Mouse (Mus musculus): ENCODE measurements around the gene Rptn. TPM values are rescaled to one million over a fixed set of nuclear protein-coding genes. Genes with fewer than 3 reads are reported as not detected.

Rptn gene
- not detected in 2 replicates for polyA plus RNA-seq (2015; fragmentation: Nextera tagmentation; extraction: Ambion mirVana)

DNA sequence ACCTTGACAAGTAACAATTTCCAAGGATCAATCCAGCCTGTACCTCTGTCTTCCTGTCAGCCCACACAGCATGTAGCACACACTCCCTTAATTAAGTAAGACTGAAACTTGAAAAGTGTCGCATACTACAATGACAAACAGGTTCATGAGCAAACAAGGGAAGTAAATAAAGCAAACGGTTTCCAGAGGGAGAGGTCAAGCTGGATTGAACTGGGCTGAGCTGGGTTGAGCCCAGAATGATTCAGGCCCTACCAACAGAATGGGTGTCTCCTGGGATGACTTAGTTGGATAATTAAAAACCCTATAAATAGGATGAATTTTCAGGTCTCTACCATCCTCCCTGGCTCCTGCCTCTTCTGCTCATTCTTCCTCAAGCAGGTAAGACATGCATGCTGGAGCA, at the start of gene Rptn:
Gene Rptn, plus strand, starts transcription at position 334 of the 400 bp plus-strand sequence.
- Histone ChIP-seq H3K9me3 (no peaks in the 10 kb centered on the region), H3K9ac (no peak within 1 kb of the TSS), H3K27me3 (no peaks in the 10 kb centered on the region), H3K4me3 (no peak within 1 kb of the TSS), H3K4me2 (no peak within 1 kb of the TSS), H3K36me3 (no peaks in the 10 kb centered on the region), H3K4me1 (no peaks in the 10 kb centered on the region), H3K27ac (no peak within 1 kb of the TSS)
- 54% methylated on average over 2 of the region's 2 CpGs for WGBS
- ATAC-seq (ENCODE audit: borderline replicate concordance, extremely low read depth, low FRiP score, low TSS enrichment), result no peak

DNA sequence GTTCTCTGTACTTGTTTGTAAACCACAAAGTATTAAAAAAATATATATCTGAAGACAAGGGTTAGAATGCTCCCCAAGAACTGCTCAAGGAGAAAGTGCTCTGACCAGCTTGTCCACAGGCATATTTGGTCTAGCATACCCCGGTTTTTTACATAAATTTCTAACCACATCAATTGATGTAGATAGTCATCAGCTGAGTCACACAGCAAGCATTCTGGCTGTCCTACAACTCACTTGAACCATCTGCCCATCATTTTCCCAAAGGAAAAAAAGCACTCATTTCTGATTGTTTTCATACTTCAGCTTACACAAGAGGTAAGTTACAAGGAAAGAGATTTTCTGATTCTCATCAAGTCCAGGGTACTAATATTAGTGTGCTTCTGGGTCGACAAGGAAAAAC, 46.6 kb upstream of the Rptn start:
- Histone ChIP-seq H3K27ac (no peak overlapping the region), H3K9me3 (no peaks in the 10 kb centered on the region), H3K27me3 (no peaks in the 10 kb centered on the region), H3K4me3 (no peak overlapping the region), H3K4me2 (no peak overlapping the region), H3K9ac (no peak overlapping the region), H3K36me3 (no peaks in the 10 kb centered on the region), H3K4me1 (no peaks in the 10 kb centered on the region)
- ATAC-seq (ENCODE audit: borderline replicate concordance, extremely low read depth, low FRiP score, low TSS enrichment), result no peak
- WGBS, result 57% methylated on average over 2 of the region's 2 CpGs

DNA sequence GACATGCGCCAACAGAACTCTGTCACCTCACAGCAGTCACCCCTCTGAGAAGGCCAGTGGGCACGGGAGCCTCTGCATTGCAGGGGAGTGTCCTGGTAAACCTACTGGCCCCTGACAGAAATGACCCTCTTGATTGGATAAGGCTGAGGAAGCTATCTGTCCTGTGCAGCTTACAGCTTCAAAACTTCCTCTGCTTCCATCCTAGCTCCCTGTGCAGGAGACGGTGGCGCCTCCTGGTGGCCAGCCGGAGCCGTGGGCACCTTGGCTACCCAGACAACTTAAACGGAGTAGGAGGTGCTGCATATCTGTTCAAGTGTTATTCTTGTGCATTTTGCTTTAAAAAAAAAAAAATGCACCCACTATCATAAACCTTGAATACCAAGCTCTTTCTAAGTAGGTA, 33.5 kb upstream of the Rptn start:
- H3K4me3 ChIP-seq, result no peak overlapping the region
- no peaks in the 10 kb centered on the region for H3K36me3 ChIP-seq
- ATAC-seq (ENCODE audit: borderline replicate concordance, extremely low read depth, low FRiP score, low TSS enrichment), result no peak
- H3K27ac ChIP-seq, result no peak overlapping the region
- H3K9me3 ChIP-seq, result no peaks in the 10 kb centered on the region
- H3K27me3 ChIP-seq, result no peaks in the 10 kb centered on the region
- 18% methylated on average over 7 of the region's 7 CpGs for WGBS
- H3K4me1 ChIP-seq, result 0 out of 2 replicates have a peak, but pooled peaks cover 3% of the 10 kb centered on the region
- no peak overlapping the region for H3K9ac ChIP-seq
- no peak overlapping the region for H3K4me2 ChIP-seq

DNA sequence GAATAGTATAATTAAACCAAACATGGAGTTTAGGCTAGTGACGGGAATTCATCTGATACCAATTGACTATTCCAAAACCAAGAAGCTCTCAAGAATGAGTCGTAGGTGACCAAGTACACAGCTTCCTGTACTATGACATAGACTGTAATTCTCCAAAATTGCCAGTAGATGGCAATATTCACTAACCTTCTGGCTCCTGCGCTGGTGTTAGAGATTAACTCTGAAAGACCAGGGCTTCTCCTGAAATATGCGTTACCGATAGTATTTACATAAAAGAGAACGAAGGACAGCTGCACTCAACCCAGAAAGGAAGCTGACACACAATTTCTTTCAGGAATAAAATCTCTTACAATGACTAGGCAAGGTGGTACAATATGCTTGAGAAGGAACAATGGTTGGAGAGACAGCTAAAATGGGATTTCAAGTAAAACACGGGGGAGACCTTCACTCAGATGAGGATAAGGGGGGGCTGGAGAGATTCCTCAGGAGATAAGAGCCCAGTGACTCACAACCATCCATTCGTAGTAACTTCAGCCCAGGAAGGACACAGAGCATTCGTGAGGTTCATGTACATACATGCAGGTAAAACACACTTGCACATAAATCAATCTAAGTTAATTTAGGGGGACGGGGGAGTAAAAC, 31.4 kb upstream of the Rptn start:
- peak overlapping the region; percentile 39; the same call in 1 of the 2 replicates for H3K4me2 ChIP-seq
- H3K4me3 ChIP-seq, result no peak overlapping the region
- peak; percentile 62; the same call in 1 of the 2 replicates for ATAC-seq (ENCODE audit: borderline replicate concordance, extremely low read depth, low FRiP score, low TSS enrichment)
- H3K27me3 ChIP-seq, result no peaks in the 10 kb centered on the region
- H3K4me1 ChIP-seq, result 0 out of 2 replicates have a peak, but pooled peaks cover 3% of the 10 kb centered on the region
- no peaks in the 10 kb centered on the region for H3K36me3 ChIP-seq
- no peak overlapping the region for H3K9ac ChIP-seq
- 9% methylated on average over 10 of the region's 10 CpGs for WGBS
- no peak overlapping the region for H3K27ac ChIP-seq
- H3K9me3 ChIP-seq, result no peaks in the 10 kb centered on the region

DNA sequence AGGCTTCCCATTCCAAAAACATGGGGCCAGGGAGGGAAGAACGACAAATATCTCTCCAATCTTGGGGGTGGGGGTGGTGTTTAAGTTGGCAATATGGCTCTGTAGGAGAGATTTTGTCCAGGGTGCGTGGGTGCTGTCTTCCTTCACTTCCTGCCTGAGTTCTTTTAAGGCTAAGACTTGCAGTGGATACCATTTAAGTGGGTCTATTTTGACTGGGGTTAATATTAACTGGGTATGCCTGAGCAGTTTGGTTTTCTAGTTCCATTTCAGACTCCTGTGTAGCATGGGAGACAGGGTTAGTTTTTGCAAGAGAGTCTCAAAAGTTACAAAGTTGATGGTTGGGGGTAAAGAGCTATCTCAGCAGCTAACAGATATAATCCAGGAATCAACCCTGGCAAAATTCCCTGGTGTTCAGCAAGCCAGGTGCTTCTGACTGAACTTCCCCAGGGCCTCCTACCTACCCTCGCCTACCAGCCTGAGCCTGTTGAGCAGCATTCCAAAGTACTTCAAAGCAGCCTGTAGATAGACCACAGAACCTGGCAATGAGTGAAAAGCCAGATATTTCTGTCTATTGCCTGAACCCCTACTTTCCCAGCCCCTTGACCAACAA, 26.4 kb upstream of the Rptn start:
- Histone ChIP-seq H3K4me3 (no peak overlapping the region), H3K4me1 (0 out of 2 replicates have a peak, but pooled peaks cover 3% of the 10 kb centered on the region), H3K4me2 (no peak overlapping the region), H3K36me3 (no peaks in the 10 kb centered on the region), H3K9ac (no peak overlapping the region), H3K9me3 (no peaks in the 10 kb centered on the region), H3K27me3 (no peaks in the 10 kb centered on the region), H3K27ac (peak overlapping the region; percentile 88)
- 33% methylated on average over 3 of the region's 3 CpGs for WGBS
- peak; percentile 82 for ATAC-seq (ENCODE audit: borderline replicate concordance, extremely low read depth, low FRiP score, low TSS enrichment)

DNA sequence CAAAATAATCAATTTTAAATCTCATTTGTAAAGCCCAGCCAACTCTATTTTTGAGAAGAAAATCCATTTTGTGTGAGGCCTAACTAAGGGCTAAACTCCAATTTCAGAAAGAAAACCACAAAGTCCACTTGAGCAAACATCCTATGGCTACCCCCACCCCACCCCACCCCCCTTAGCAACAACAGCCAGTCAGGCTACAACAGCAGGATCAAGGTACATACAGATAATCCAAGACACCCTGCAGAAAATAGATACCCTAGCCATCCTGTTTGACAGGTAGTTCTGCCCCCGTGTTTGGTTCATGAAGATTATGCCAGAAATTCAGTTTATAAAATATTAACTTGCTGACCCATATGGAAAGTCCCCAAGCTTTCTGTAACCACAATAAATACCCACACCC, 25.3 kb upstream of the Rptn start:
- no peak overlapping the region for H3K9ac ChIP-seq
- ATAC-seq (ENCODE audit: borderline replicate concordance, extremely low read depth, low FRiP score, low TSS enrichment), result no peak
- no peaks in the 10 kb centered on the region for H3K36me3 ChIP-seq
- peak overlapping the region; percentile 88 for H3K27ac ChIP-seq
- H3K4me3 ChIP-seq, result no peak overlapping the region
- H3K27me3 ChIP-seq, result no peaks in the 10 kb centered on the region
- H3K4me1 ChIP-seq, result no peaks in the 10 kb centered on the region
- no peaks in the 10 kb centered on the region for H3K9me3 ChIP-seq
- 38% methylated on average over 1 of the region's 1 CpGs for WGBS
- H3K4me2 ChIP-seq, result no peak overlapping the region

DNA sequence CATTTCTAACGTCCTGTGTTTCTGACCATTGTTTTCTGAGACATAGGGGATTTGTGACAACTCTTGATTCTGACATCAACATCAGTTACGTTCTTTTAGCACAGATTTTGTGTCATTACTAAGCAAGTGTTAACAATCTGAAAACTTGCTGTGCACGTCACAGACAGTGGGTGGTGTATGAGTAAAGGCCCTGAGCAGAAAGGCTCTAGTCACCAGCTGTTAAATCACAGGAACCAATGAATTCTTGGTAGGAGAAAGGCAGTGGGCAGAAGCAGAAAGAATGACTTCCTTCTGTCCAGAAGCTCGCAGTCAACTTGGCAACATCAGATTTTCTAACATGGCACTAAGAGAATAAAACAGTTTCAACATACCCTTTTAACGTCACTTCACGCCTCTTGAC, 20.1 kb upstream of the Rptn start:
- Histone ChIP-seq H3K27me3 (no peaks in the 10 kb centered on the region), H3K4me2 (no peak overlapping the region), H3K9ac (no peak overlapping the region), H3K36me3 (no peaks in the 10 kb centered on the region), H3K27ac (no peak overlapping the region), H3K4me3 (no peak overlapping the region), H3K4me1 (no peaks in the 10 kb centered on the region), H3K9me3 (no peaks in the 10 kb centered on the region)
- WGBS, result 61% methylated on average over 6 of the region's 6 CpGs
- ATAC-seq (ENCODE audit: borderline replicate concordance, extremely low read depth, low FRiP score, low TSS enrichment), result no peak

DNA sequence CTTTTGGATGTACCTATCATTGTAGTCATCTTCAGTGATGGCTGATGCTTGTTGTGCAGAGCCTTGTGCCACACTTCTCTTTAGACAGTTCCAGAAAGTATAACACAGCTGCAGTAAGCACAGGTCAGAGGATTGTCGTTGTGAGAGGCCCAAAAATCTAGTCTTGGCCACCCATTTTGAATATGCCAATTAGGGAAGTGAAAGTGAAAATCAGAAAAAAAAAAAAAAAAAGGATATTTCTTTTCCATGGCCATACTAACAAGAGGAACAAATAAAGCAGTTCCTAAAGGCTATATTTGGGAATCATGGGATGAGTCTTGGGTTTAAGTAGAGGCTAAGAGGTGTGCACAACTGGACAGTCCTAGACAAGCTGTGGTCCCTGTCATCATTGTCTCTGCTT, 18.3 kb upstream of the Rptn start:
- 54% methylated on average over 1 of the region's 1 CpGs for WGBS
- H3K4me3 ChIP-seq, result no peak overlapping the region
- no peak overlapping the region for H3K4me2 ChIP-seq
- no peaks in the 10 kb centered on the region for H3K9me3 ChIP-seq
- H3K36me3 ChIP-seq, result no peaks in the 10 kb centered on the region
- H3K27ac ChIP-seq, result no peak overlapping the region
- no peak overlapping the region for H3K9ac ChIP-seq
- H3K4me1 ChIP-seq, result no peaks in the 10 kb centered on the region
- ATAC-seq (ENCODE audit: borderline replicate concordance, extremely low read depth, low FRiP score, low TSS enrichment), result no peak
- no peaks in the 10 kb centered on the region for H3K27me3 ChIP-seq

DNA sequence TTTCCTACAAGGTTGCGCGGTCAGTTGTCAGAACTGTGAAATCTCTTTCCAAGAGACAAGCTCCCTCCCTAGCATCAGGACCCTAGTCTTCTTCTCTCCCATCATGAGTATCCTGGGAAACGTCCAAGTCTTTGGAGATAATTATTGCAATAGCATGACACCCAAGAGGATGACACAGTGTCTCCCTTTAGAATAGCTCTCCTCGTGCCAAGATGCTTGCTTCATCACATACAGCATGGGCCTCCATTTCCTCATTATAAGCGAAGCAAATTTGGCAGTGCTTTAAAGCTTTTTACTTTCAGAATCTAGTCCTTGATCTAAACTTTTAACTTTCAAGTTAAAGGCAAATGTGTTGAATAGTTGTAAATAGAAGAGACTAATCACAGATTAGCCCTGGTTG, 17.9 kb upstream of the Rptn start:
- H3K27ac ChIP-seq, result no peak overlapping the region
- H3K36me3 ChIP-seq, result no peaks in the 10 kb centered on the region
- H3K4me3 ChIP-seq, result no peak overlapping the region
- H3K4me2 ChIP-seq, result no peak overlapping the region
- H3K27me3 ChIP-seq, result no peaks in the 10 kb centered on the region
- no peaks in the 10 kb centered on the region for H3K9me3 ChIP-seq
- 74% methylated on average over 5 of the region's 5 CpGs for WGBS
- H3K9ac ChIP-seq, result no peak overlapping the region
- 0 out of 2 replicates have a peak, but pooled peaks cover 2% of the 10 kb centered on the region for H3K4me1 ChIP-seq
- ATAC-seq (ENCODE audit: borderline replicate concordance, extremely low read depth, low FRiP score, low TSS enrichment), result no peak

DNA sequence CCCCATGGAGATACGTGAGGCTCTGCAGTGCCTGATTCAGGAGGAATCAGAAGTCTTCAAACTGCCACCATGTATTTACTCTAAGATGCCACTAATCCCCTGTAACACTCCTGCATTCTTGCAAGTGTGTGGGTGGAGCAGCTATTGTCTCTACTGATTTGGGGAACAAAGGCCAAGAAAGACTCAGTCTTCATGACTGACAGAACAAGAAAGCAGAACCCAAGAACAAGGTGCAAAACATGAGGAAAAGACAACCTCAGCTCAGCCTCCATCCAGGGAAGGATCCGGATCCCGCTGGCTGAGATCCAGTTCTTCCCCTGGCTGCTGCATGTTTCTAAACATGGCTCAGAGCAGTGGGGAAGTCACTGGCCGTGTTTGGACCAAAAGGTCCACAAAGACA, 15.4 kb upstream of the Rptn start:
- Histone ChIP-seq H3K36me3 (no peaks in the 10 kb centered on the region), H3K4me3 (no peak overlapping the region), H3K27me3 (no peaks in the 10 kb centered on the region), H3K9me3 (no peaks in the 10 kb centered on the region), H3K9ac (no peak overlapping the region), H3K4me1 (0 out of 2 replicates have a peak, but pooled peaks cover 5% of the 10 kb centered on the region), H3K4me2 (no peak overlapping the region), H3K27ac (no peak overlapping the region)
- ATAC-seq (ENCODE audit: borderline replicate concordance, extremely low read depth, low FRiP score, low TSS enrichment), result no peak
- WGBS, result 53% methylated on average over 4 of the region's 4 CpGs

DNA sequence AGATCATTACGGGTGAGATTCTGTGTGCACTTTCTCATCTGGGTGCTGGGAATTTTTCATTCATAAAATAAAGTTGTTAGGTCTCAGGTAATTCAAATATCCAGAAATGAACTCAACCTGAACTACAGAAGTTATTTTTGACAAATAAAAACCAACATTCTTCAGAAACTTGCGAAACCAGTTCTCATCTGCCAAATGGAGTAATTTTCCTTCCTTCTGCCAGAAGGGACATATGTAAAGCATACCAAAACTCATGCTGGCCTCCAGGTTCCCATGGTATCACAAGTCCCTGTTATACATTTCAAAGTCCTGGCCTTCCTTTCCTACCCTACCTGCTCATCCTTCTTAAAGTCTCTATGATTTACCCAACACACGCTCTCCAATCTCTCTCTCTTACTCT, 10.4 kb downstream of the Rptn start:
- no peaks in the 10 kb centered on the region for H3K9me3 ChIP-seq
- 83% methylated on average over 3 of the region's 3 CpGs for WGBS

DNA sequence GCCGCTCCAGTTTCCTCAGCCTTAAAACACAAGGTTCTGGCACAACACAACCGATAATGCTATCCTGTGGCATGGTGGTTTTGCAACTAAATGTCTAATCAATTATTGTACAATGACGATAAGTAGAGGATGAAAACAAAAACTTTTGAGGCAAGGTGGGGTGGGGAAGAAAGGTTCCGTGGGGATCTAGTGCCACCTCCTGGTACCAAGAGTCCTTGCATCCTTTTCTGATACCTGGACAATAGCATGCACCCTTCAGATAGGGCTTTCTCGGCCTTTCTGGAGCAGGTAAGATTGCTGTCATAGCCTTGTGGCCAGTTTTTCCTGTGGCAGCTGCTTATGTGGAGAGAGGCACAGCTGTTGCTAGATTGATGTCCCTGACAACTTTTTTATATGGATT, 13.5 kb downstream of the Rptn start:
- no peaks in the 10 kb centered on the region for H3K4me1 ChIP-seq
- 24% methylated on average over 5 of the region's 5 CpGs for WGBS
- no peak; the same call in 1 of the 2 replicates for ATAC-seq (ENCODE audit: borderline replicate concordance, extremely low read depth, low FRiP score, low TSS enrichment)
- H3K9me3 ChIP-seq, result no peaks in the 10 kb centered on the region
- H3K9ac ChIP-seq, result no peak overlapping the region
- no peak overlapping the region for H3K4me3 ChIP-seq
- H3K27me3 ChIP-seq, result no peaks in the 10 kb centered on the region
- no peaks in the 10 kb centered on the region for H3K36me3 ChIP-seq
- H3K27ac ChIP-seq, result no peak overlapping the region
- H3K4me2 ChIP-seq, result no peak overlapping the region

More for the DNA sequence above, 10.4 kb downstream of the Rptn start:
- Histone ChIP-seq H3K4me1 (no peaks in the 10 kb centered on the region), H3K36me3 (no peaks in the 10 kb centered on the region), H3K4me2 (no peak overlapping the region), H3K27ac (peak overlapping the region; percentile 19; the same call in 1 of the 2 replicates), H3K4me3 (no peak overlapping the region), H3K27me3 (no peaks in the 10 kb centered on the region), H3K9ac (no peak overlapping the region)
- ATAC-seq (ENCODE audit: borderline replicate concordance, extremely low read depth, low FRiP score, low TSS enrichment), result no peak

All from lung, embryonic 15.5 days (tissue).